Mouse (Mus musculus) intestine, postnatal 0 days (tissue): ENCODE results near the gene Pgc. TPM values are rescaled to one million over a fixed set of nuclear protein-coding genes. Genes with fewer than 3 reads are reported as not detected.

Experiments used
- ATAC-seq: fragments of 200-750 bp; cut with Nextera tagmentation; 2 replicates; pipeline ENCODE4 v1.8.0; 2017; ENCODE audit warnings: mild to moderate bottlenecking, moderate TSS enrichment, moderate library complexity
- H3K27ac ChIP-seq: fragments of 300-500 bp; sonication (generic); 2 replicates; pipeline ENCODE4 v1.5.1; 2014; ENCODE audit warnings: mild to moderate bottlenecking, low read depth, low read length, moderate library complexity
- H3K27me3 ChIP-seq: fragments of 300-500 bp; sonication (generic); replicated peaks from 2 replicates; pipeline ENCODE4 v1.6.1; 2014; ENCODE audit warnings: low read length, mixed read lengths; ENCODE audit not compliant: control insufficient read depth, insufficient read depth
- H3K36me3 ChIP-seq: fragments of 300-500 bp; sonication (generic); 2 replicates; pipeline ENCODE4 v1.6.1; 2014; ENCODE audit warnings: mild to moderate bottlenecking, moderate library complexity; ENCODE audit not compliant: control insufficient read depth, insufficient read depth
- H3K4me1 ChIP-seq: fragments of 300-500 bp; sonication (generic); replicated peaks from 2 replicates; pipeline ENCODE4 v1.6.1; 2014; ENCODE audit warnings: antibody characterized with exemption, low read length, mixed read lengths; ENCODE audit not compliant: control insufficient read depth, insufficient read depth
- H3K4me2 ChIP-seq: fragments of 300-500 bp; sonication (generic); replicated peaks from 2 replicates; pipeline ENCODE4 v1.6.1; 2014; ENCODE audit warnings: low read depth, mild to moderate bottlenecking, moderate library complexity
- H3K4me3 ChIP-seq: fragments of 300-500 bp; sonication (generic); 2 replicates; pipeline ENCODE4 v1.5.1; 2014; ENCODE audit warnings: low read depth, low read length
- H3K9ac ChIP-seq: fragments of 300-500 bp; sonication (generic); 2 replicates; pipeline ENCODE4 v1.6.1; 2014; ENCODE audit warnings: mild to moderate bottlenecking, low read depth, low read length
- H3K9me3 ChIP-seq: fragments of 300-500 bp; sonication (generic); 2 replicates; pipeline ENCODE4 v1.6.1; 2016; ENCODE audit warnings: mixed run types; ENCODE audit not compliant: control insufficient read depth
- CTCF ChIP-seq: sonication (generic); IDR thresholded peaks from 2 replicates; pipeline ENCODE4 v1.5.1; 2016; ENCODE audit warnings: low read depth, mild to moderate bottlenecking, control low read depth, antibody characterized with exemption, moderate library complexity
- WGBS: fragments of 180-500 bp; shearing (Covaris S2); extraction: QIAGEN DNeasy Blood & Tissue Kit; methylation state at CpG from one replicate; pipeline ENCODE4 v1.1.7; 2014; 5-methylcytosine and 5-hydroxymethylcytosine counted together
- polyA plus RNA-seq: library from polyadenylated mRNA; unstranded; fragments of >200 nt; fragmentation: Nextera tagmentation; extraction: Ambion mirVana; gene quantifications from 2 replicates; pipeline ENCODE4 v1.2.1, GENCODE M21; 2015

The Pgc gene
- polyA plus RNA-seq, 1 experiment from 2014 or later: 7.4 TPM

GRCm38 (mm10) chr17:47737271-47738065 lies 10.8 kb downstream of the Pgc start:
- Histone ChIP-seq H3K4me3 (peak overlapping the region; percentile 81), H3K9ac (peak overlapping the region; percentile 75), H3K36me3 (no peaks in the 10 kb centered on the region), H3K27me3 (no peaks in the 10 kb centered on the region), H3K4me2 (peak overlapping the region; percentile 92), H3K4me1 (no peaks in the 10 kb centered on the region), H3K27ac (peak overlapping the region; percentile 91), H3K9me3 (no peaks in the 10 kb centered on the region)
- 1% methylated on average over 39 of the region's 60 CpGs for WGBS
- TF ChIP-seq CTCF: no peak
- ATAC-seq: peak; percentile 65

GRCm38 (mm10) chr17:47738066-47738878 lies 11.6 kb downstream of the Pgc start:
- H3K27ac ChIP-seq: peak overlapping the region; percentile 91
- no peaks in the 10 kb centered on the region for H3K4me1 ChIP-seq
- peak overlapping the region; percentile 55 for H3K9ac ChIP-seq
- H3K4me3 ChIP-seq: peak overlapping the region; percentile 81
- under 1% methylated on average over 59 of the region's 61 CpGs for WGBS
- no peaks in the 10 kb centered on the region for H3K36me3 ChIP-seq
- peak; percentile 26; the same call in 1 of the 2 replicates for TF ChIP-seq CTCF
- H3K4me2 ChIP-seq: peak overlapping the region; percentile 92
- H3K9me3 ChIP-seq: no peaks in the 10 kb centered on the region
- no peaks in the 10 kb centered on the region for H3K27me3 ChIP-seq
- ATAC-seq: peak; percentile 9; the same call in 1 of the 2 replicates

- peak overlapping the region; percentile 55 for H3K9ac ChIP-seq
- TF ChIP-seq CTCF: no peak
- H3K4me1 ChIP-seq: no peaks in the 10 kb centered on the region
- 16% methylated on average over 19 of the region's 20 CpGs for WGBS
- peak overlapping the region; percentile 81 for H3K4me3 ChIP-seq
- H3K4me2 ChIP-seq: peak overlapping the region; percentile 92
- H3K27me3 ChIP-seq: no peaks in the 10 kb centered on the region
- peak; percentile 57 for ATAC-seq
- H3K27ac ChIP-seq: peak overlapping the region; percentile 91
- H3K36me3 ChIP-seq: no peaks in the 10 kb centered on the region; the same call in 1 of the 2 replicates
- H3K9me3 ChIP-seq: no peaks in the 10 kb centered on the region
Observed at GRCm38 (mm10) chr17:47738879-47739798, 12.5 kb downstream of the Pgc start.

GRCm38 (mm10) chr17:47740186-47740585 lies 13.5 kb downstream of the Pgc start:
- Histone ChIP-seq H3K36me3 (no peaks in the 10 kb centered on the region; the same call in 1 of the 2 replicates), H3K4me3 (no peak overlapping the region), H3K9me3 (no peaks in the 10 kb centered on the region), H3K4me1 (no peaks in the 10 kb centered on the region), H3K27me3 (no peaks in the 10 kb centered on the region), H3K4me2 (peak overlapping the region; percentile 92; the same call in 1 of the 2 replicates), H3K9ac (no peak overlapping the region), H3K27ac (peak overlapping the region; percentile 91; the same call in 1 of the 2 replicates)
- no peak for ATAC-seq
- WGBS: 68% methylated on average over 2 of the region's 2 CpGs
- peak; percentile 57 for TF ChIP-seq CTCF

- TF ChIP-seq CTCF: peak; percentile 65
- H3K27me3 ChIP-seq: no peaks in the 10 kb centered on the region
- 37% methylated on average over 16 of the region's 16 CpGs for WGBS
- H3K9me3 ChIP-seq: no peaks in the 10 kb centered on the region
- 0 out of 2 replicates have a peak, but pooled peaks cover under 1% of the 10 kb centered on the region for H3K4me1 ChIP-seq
- no peak for ATAC-seq
- H3K36me3 ChIP-seq: no peaks in the 10 kb centered on the region; the same call in 1 of the 2 replicates
- no peak overlapping the region for H3K4me3 ChIP-seq
- no peak overlapping the region for H3K9ac ChIP-seq
- no peak overlapping the region for H3K4me2 ChIP-seq
- no peak overlapping the region for H3K27ac ChIP-seq
Observed at GRCm38 (mm10) chr17:47742991-47743734, 16.5 kb downstream of the Pgc start.
